Mouse (Mus musculus) testis, adult 2 months (tissue): ENCODE data around the gene Rogdi. TPM values are rescaled to one million over a fixed set of nuclear protein-coding genes. Genes with fewer than 3 reads are reported as not detected.

ENCODE experiments used
- H3K27ac ChIP-seq: fragments of 200-500 bp; 2 replicates; pipeline ENCODE4 v1.5.1; 2012; ENCODE audit warnings: low read depth, low read length; ENCODE audit not compliant: control insufficient read depth, insufficient read depth
- H3K27me3 ChIP-seq: fragments of 200-500 bp; 2 replicates; pipeline ENCODE4 v1.6.1; 2012; ENCODE audit warnings: mild to moderate bottlenecking, low read length, moderate library complexity; ENCODE audit not compliant: control insufficient read depth, insufficient read depth
- H3K36me3 ChIP-seq: fragments of 200-500 bp; 2 replicates; pipeline ENCODE4 v1.6.1; 2012; ENCODE audit warnings: mild to moderate bottlenecking, low read length; ENCODE audit not compliant: control insufficient read depth, insufficient read depth
- H3K4me1 ChIP-seq: fragments of 200-500 bp; 2 replicates; pipeline ENCODE4 v1.6.1; 2012; ENCODE audit warnings: low read length; ENCODE audit not compliant: control insufficient read depth, insufficient read depth
- H3K4me3 ChIP-seq: fragments of 200-500 bp; 2 replicates; pipeline ENCODE4 v1.5.1; 2012; ENCODE audit warnings: low read depth, mild to moderate bottlenecking, low read length, moderate library complexity, mixed read lengths; ENCODE audit not compliant: control insufficient read depth
- CTCF ChIP-seq: fragments of 200-500 bp; IDR thresholded peaks from 2 replicates; pipeline ENCODE4 v1.5.1; 2012; ENCODE audit warnings: low read depth, mild to moderate bottlenecking, inconsistent platforms, low read length, moderate library complexity; ENCODE audit not compliant: control insufficient read depth, insufficient read depth, insufficient replicate concordance
- POLR2A ChIP-seq: fragments of 200-500 bp; IDR thresholded peaks from 2 replicates; pipeline ENCODE4 v1.6.1; 2012; ENCODE audit warnings: low read depth, mild to moderate bottlenecking, inconsistent platforms, low read length, moderate library complexity; ENCODE audit not compliant: control insufficient read depth
- polyA plus RNA-seq: library from polyadenylated mRNA; depleted of rRNA; stranded (reverse); fragments of >200 nt; gene quantifications from 2 replicates; pipeline ENCODE4 v1.2.3, GENCODE M21; 2012

The Rogdi gene
- polyA plus RNA-seq, 1 experiment, result 305 TPM

DNA sequence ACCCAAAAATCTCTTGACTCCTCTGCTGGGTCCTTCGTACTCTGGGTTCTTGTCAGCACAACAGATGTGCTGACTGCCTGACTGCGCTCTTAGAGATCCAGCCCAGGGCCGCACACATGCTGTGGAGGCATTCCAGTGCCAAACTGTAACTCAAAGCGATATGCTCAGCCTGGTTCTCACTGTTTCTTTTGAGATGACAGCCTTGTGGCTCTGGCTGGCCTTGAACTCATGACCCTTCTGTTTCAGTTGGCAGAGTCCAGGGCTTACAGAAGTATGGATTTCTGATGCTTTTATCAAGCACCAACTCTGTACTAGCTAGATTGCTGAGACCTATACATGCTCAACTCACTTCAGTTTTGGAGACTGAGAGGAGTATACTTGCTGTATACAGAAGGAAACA is 20.1 kb downstream of the Rogdi start:
- Histone ChIP-seq H3K4me1 (peaks cover 8% of the 10 kb centered on the region), H3K27ac (no peak overlapping the region; the same call in 1 of the 2 replicates), H3K27me3 (no peaks in the 10 kb centered on the region), H3K36me3 (peaks cover 1% of the 10 kb centered on the region), H3K4me3 (no peak overlapping the region)
- TF ChIP-seq CTCF, result no peak
- TF ChIP-seq POLR2A, result no peak

DNA sequence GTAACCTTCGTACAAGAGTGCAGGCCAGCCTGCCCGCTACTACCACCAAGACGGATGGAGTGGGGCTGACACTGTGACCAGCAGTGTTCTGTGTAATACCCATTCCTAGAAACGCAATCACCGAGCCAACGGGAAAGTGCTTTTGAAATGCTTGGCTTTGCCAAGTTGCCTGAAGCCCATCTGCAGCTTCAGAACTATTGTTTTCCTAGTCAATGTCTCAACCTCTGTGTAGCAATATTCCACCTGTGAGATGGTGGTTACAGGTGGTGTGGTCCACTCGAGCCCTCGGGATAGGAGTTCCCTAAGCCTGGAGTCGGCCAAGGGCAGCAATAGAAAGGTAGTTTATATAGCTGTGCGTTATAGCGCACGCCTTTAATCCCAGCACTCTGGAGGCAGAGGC is 28.6 kb downstream of the Rogdi start:
- Histone ChIP-seq H3K4me1 (peaks cover 5% of the 10 kb centered on the region; the same call in 1 of the 2 replicates), H3K36me3 (no peaks in the 10 kb centered on the region), H3K27me3 (no peaks in the 10 kb centered on the region), H3K4me3 (no peak overlapping the region), H3K27ac (no peak overlapping the region)
- TF ChIP-seq CTCF (no peak), POLR2A (no peak)

DNA sequence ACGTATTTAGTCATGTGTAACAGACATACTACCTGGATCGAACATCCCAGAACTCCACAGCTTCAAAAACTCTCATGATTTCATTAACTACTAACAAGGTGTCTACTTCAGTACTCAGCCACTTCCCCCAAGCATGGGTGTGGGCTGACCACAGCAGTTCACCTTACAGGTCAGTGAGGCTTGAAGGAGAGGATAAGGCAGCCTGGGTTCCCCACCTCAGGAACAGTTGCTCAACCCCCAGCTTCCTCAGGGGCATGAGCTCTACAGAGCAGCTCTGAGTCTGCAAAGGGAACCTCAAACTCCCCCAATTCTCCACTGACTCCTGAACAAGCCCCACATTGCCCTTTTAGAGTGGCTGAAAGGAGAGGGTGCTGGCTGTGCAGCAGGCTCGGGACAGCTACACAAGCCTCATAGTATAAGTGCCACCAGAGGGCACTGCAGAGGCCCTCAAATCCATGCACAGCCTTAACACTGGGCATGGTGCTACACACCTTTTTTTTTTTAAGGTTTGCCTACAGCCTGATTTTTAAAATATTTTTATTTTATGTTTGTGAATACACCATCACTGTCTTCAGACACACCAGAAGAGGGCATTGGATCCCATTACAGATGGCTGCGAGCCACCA is 33.5 kb downstream of the Rogdi start:
- H3K27me3 ChIP-seq, result no peaks in the 10 kb centered on the region
- no peaks in the 10 kb centered on the region for H3K4me1 ChIP-seq
- H3K36me3 ChIP-seq, result no peaks in the 10 kb centered on the region
- no peak overlapping the region for H3K27ac ChIP-seq
- no peak for TF ChIP-seq POLR2A
- TF ChIP-seq CTCF, result peak; percentile 36; the same call in 1 of the 2 replicates
- H3K4me3 ChIP-seq, result no peak overlapping the region

DNA sequence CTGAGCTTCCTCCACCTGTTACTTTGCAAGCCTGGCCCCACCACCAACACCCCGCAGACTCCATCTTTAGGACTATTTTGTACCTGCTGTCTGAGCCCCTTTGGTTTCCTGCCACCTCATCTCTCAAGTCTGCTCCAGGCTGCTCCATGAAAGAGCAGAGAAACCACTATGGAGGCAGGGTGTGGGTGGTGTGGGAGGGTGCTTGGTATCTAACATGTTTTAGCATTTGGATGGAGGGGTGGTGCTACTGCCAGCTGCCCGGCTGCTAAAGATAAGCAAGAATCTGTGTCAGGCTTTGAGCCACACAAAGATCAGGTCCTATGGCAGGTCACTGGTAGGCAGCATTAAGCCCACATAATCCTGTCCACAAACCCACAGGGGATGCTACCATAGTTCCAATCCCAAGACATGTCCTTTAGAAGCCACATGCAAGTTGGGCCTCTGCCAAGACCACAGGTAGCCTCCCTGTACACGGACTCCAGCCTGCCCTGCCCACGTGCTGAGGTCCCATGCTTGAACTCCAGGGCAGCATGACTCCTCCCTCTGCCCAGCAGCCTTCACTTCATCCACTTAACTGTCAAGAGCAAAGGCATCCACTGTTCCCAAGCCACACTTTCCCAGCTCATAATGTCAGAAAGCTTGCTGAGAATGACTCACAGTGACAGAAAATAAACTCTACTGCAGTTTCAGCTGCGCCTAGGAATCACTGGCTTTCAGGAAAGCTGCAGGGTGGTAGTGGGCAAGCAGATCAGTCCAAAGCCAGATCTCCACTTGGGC is 34.9 kb downstream of the Rogdi start:
- no peaks in the 10 kb centered on the region; the same call in 1 of the 2 replicates for H3K36me3 ChIP-seq
- no peaks in the 10 kb centered on the region for H3K4me1 ChIP-seq
- H3K4me3 ChIP-seq, result peak overlapping the region; percentile 44
- no peak overlapping the region for H3K27ac ChIP-seq
- no peaks in the 10 kb centered on the region for H3K27me3 ChIP-seq
- no peak for TF ChIP-seq CTCF
- TF ChIP-seq POLR2A, result no peak

DNA sequence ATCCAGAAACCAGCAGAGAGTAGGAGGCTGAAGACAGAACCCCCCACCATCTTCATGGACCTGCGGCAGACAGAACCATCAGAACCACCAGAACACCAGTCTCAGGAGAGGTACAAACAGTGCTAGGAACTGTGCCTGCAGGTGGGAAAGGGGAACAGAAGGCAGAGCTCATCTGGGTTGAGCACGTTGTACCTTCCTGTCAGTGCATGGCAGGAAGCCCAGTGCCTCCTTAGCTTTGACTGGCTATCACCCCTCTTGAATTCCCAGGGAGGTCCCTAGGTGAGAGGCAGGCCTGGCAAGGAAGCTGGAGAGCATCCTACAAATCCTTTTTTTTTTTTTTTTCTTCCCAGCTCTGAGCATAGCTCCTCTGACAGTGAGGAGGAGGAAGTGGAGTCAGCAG is 37.2 kb downstream of the Rogdi start:
- Histone ChIP-seq H3K4me3 (no peak overlapping the region), H3K27ac (no peak overlapping the region), H3K27me3 (no peaks in the 10 kb centered on the region), H3K4me1 (no peaks in the 10 kb centered on the region), H3K36me3 (no peaks in the 10 kb centered on the region; the same call in 1 of the 2 replicates)
- TF ChIP-seq CTCF, result no peak
- no peak for TF ChIP-seq POLR2A

DNA sequence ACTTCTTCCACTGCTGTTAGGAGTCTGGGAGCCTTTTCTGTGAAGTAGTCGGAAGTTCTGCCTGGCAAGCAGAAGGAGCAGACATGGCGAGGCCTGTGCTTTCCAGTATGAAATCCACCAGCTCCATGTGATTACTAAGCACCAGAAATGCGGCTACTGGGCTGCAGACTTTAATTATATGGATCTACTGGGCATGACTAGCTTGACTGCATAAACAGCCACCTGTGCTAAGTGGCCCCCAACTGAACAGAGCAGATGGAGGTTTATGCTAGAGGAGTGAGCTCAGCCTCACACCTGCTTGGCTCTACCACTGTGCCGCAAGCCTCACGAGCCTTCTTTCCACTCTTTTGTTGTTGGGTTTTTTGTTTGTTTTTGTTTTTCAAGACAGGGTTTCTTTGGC is 38.8 kb downstream of the Rogdi start:
- TF ChIP-seq POLR2A, result no peak
- TF ChIP-seq CTCF, result no peak
- H3K36me3 ChIP-seq, result peaks cover 1% of the 10 kb centered on the region
- no peak overlapping the region for H3K27ac ChIP-seq
- no peaks in the 10 kb centered on the region for H3K4me1 ChIP-seq
- no peaks in the 10 kb centered on the region for H3K27me3 ChIP-seq
- H3K4me3 ChIP-seq, result no peak overlapping the region

DNA sequence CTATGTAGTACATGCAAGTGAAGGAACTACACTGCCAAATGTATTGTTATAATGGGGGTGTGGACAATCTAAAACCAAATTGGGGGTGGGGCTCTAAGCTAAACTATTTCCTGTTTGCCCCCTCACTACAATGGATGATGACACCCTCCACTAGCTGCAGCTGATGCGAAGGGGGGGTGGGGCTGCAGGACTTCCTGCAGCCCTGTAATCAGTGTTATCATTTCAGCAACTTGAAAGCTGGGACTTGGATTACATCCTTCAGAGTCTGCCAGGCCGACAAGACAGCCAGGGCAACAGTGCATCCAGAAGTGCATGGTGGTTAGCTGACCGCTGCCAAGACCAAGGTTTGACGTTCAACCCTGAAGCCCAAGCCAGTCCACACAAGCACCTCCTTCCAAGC is 41.7 kb downstream of the Rogdi start:
- H3K4me3 ChIP-seq, result no peak overlapping the region
- peaks cover 3% of the 10 kb centered on the region for H3K36me3 ChIP-seq
- H3K4me1 ChIP-seq, result no peaks in the 10 kb centered on the region; the same call in 1 of the 2 replicates
- no peak for TF ChIP-seq CTCF
- TF ChIP-seq POLR2A, result no peak
- H3K27ac ChIP-seq, result no peak overlapping the region
- no peaks in the 10 kb centered on the region for H3K27me3 ChIP-seq

DNA sequence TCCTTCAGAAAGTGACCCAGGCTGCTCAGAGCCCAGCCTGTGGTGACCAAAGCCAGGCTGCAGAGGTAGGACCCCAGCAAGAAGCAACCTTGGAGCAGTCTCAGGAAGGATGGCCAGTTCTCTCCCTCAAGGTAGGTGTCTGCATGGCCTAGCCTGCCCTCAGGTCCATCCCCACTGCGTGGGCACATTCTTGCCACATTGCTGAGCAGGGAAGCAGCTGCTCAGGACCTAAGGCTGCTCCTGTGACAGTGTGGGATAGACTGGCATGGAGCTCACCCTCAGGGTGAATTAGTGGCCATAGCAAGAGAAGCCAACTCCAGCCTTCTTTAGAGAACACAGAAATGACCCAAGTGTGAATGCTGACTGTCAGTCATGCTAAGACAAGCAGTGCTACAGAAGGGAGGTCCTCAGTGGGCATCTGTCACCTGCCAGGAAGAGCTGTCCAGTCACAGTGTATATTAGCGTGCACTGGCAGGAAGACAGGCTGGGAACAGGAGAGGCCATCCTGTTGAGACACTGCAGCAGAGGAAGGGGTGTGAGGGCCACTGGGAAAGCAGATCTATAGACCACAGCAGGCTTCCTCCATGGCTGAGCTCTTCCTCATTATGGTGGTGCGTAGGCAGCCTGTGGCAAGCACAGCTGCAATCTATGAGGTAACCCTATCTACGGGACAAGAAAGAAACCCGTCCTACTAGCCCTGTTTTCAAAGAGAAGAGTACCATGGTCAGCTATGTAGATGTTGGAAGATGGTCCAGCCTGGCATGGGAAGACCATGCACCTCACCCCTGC is 44.1 kb downstream of the Rogdi start:
- TF ChIP-seq POLR2A (no peak), CTCF (no peak)

More for the DNA sequence above, 44.1 kb downstream of the Rogdi start:
- Histone ChIP-seq H3K36me3 (peaks cover 3% of the 10 kb centered on the region), H3K4me3 (no peak overlapping the region), H3K27me3 (no peaks in the 10 kb centered on the region), H3K27ac (no peak overlapping the region), H3K4me1 (peaks cover 2% of the 10 kb centered on the region)
